ENCODE assay signal across 12 mouse cellular contexts in genomic region chr11:19811271-19811991, GRCm38 (mm10).
DNase-seq lines count a peak whose midpoint lies in the region; ATAC-seq and TF ChIP-seq lines count a peak whose summit lies in the region.
"Had no signal": no experiment of that assay in that cellular context is flagged by ENCODE, and none has a peak within 500 bp of the region (broad histone marks: within the 10 kb centered on the region; RNA-seq: fewer than 3 reads in every experiment).

No protein-coding gene starts in this region.

- no peak overlapping the region for H3K4me3 ChIP-seq in midbrain, embryonic 12.5 days
- H3K4me3 ChIP-seq in midbrain, postnatal 0 days (ENCODE audit: low read depth, low read length) = no peak overlapping the region
- no peak overlapping the region for H3K4me3 ChIP-seq in embryonic facial prominence, embryonic 14.5 days (ENCODE audit: low read depth, low read length)
- H3K4me3 ChIP-seq in midbrain, embryonic 13.5 days (replicated peaks) = no peak overlapping the region
- no peak overlapping the region for H3K4me3 ChIP-seq in cerebellum, adult 2 months (replicated peaks; ENCODE audit: insufficient read depth, low read depth, low read length)
- H3K4me3 ChIP-seq: limb, embryonic 12.5 days; neural tube, embryonic 12.5 days had no signal

- no peak for TF ChIP-seq POLR2A in cerebellum, adult 2 months (IDR thresholded peaks at IDR 0.05; ENCODE audit: borderline replicate concordance, insufficient read depth, low read length)

- H3K9ac ChIP-seq in midbrain, embryonic 12.5 days (replicated peaks) = no peak overlapping the region
- no peak overlapping the region for H3K9ac ChIP-seq in midbrain, postnatal 0 days (replicated peaks; ENCODE audit: low read length, poor library complexity, severe bottlenecking)
- no peak overlapping the region for H3K9ac ChIP-seq in embryonic facial prominence, embryonic 14.5 days (ENCODE audit: low read depth, low read length)
- H3K9ac ChIP-seq in midbrain, embryonic 13.5 days (replicated peaks) = no peak overlapping the region
- H3K9ac ChIP-seq: limb, embryonic 12.5 days; neural tube, embryonic 12.5 days had no signal

- DNase-seq in heart, adult 11 months = peak; percentile 37
- no peak for DNase-seq in heart, adult 9 months (ENCODE audit: low spot score in 2 of 2)
- DNase-seq in midbrain, postnatal 0 days (ENCODE audit: low spot score) = no peak
- no peak for DNase-seq in embryonic facial prominence, embryonic 14.5 days (ENCODE audit: low spot score)
- DNase-seq in cerebellum, adult 2 months = no peak
- no peak for DNase-seq in ovary, postnatal 36 days (ENCODE audit: low spot score)
- DNase-seq: cerebellum, adult 11 months; kidney, adult 8-10 months had no signal

- WGBS in midbrain, embryonic 12.5 days = 15% methylated on average over 10 of the region's 12 CpGs
- WGBS in midbrain, postnatal 0 days = 24% methylated on average over 11 of the region's 12 CpGs
- WGBS in embryonic facial prominence, embryonic 14.5 days = 23% methylated on average over 12 of the region's 12 CpGs
- 14% methylated on average over 12 of the region's 12 CpGs for WGBS in midbrain, embryonic 13.5 days
- WGBS in cerebellum, adult 2 months = 48% methylated on average over 12 of the region's 12 CpGs

- ATAC-seq in midbrain, embryonic 12.5 days (ENCODE audit: low FRiP score, low read depth) = no peak
- no peak for ATAC-seq in midbrain, postnatal 0 days (ENCODE audit: low FRiP score)
- ATAC-seq in embryonic facial prominence, embryonic 14.5 days (ENCODE audit: low read depth) = no peak
- peak; percentile 48; the same call in 1 of the 2 replicates for ATAC-seq in midbrain, embryonic 13.5 days

- no peaks in the 10 kb centered on the region for H3K9me3 ChIP-seq in midbrain, embryonic 12.5 days
- H3K9me3 ChIP-seq in midbrain, postnatal 0 days (ENCODE audit: low read length) = no peaks in the 10 kb centered on the region
- no peaks in the 10 kb centered on the region for H3K9me3 ChIP-seq in embryonic facial prominence, embryonic 14.5 days (ENCODE audit: control insufficient read depth, low read length)
- 0 out of 2 replicates have a peak, but pooled peaks cover 4% of the 10 kb centered on the region for H3K9me3 ChIP-seq in midbrain, embryonic 13.5 days
- H3K9me3 ChIP-seq: neural tube, embryonic 12.5 days had no signal

- H3K4me2 ChIP-seq in midbrain, embryonic 12.5 days (replicated peaks) = peak overlapping the region; percentile 25; the same call in 1 of the 2 replicates
- H3K4me2 ChIP-seq in midbrain, postnatal 0 days (ENCODE audit: low read depth, low read length, poor library complexity, severe bottlenecking) = no peak overlapping the region
- 0 out of 2 replicates have a peak overlapping the region, but pooled peaks have one; percentile 2 for H3K4me2 ChIP-seq in embryonic facial prominence, embryonic 14.5 days (ENCODE audit: low read depth, low read length)
- peak overlapping the region; percentile 22; the same call in 1 of the 2 replicates for H3K4me2 ChIP-seq in midbrain, embryonic 13.5 days (replicated peaks)
- H3K4me2 ChIP-seq: limb, embryonic 12.5 days; neural tube, embryonic 12.5 days had no signal

- no peaks in the 10 kb centered on the region for H3K27me3 ChIP-seq in midbrain, embryonic 12.5 days
- no peaks in the 10 kb centered on the region; the same call in 1 of the 2 replicates for H3K27me3 ChIP-seq in midbrain, postnatal 0 days (ENCODE audit: insufficient read depth, low read length)
- no peaks in the 10 kb centered on the region for H3K27me3 ChIP-seq in embryonic facial prominence, embryonic 14.5 days (replicated peaks; ENCODE audit: control insufficient read depth, insufficient read depth, low read length)
- no peaks in the 10 kb centered on the region for H3K27me3 ChIP-seq in midbrain, embryonic 13.5 days
- no peaks in the 10 kb centered on the region for H3K27me3 ChIP-seq in cerebellum, adult 2 months (ENCODE audit: control insufficient read depth, insufficient read depth, low read length)
- H3K27me3 ChIP-seq: neural tube, embryonic 12.5 days had no signal

- H3K36me3 ChIP-seq in midbrain, embryonic 12.5 days = no peaks in the 10 kb centered on the region
- H3K36me3 ChIP-seq in midbrain, postnatal 0 days (ENCODE audit: insufficient read depth, low read length) = no peaks in the 10 kb centered on the region
- H3K36me3 ChIP-seq in embryonic facial prominence, embryonic 14.5 days (ENCODE audit: control insufficient read depth, insufficient read depth, low read length) = no peaks in the 10 kb centered on the region
- H3K36me3 ChIP-seq in midbrain, embryonic 13.5 days = no peaks in the 10 kb centered on the region
- H3K36me3 ChIP-seq: limb, embryonic 12.5 days; neural tube, embryonic 12.5 days had no signal

- no peak for TF ChIP-seq CTCF in midbrain, postnatal 0 days (IDR thresholded peaks at IDR 0.05)
- no peak for TF ChIP-seq CTCF in cerebellum, adult 2 months (IDR thresholded peaks at IDR 0.05; ENCODE audit: borderline replicate concordance, insufficient read depth, low read depth, low read length)

- no peak overlapping the region for H3K27ac ChIP-seq in midbrain, embryonic 12.5 days (replicated peaks)
- H3K27ac ChIP-seq in midbrain, postnatal 0 days (ENCODE audit: low read depth, low read length) = no peak overlapping the region
- no peak overlapping the region for H3K27ac ChIP-seq in embryonic facial prominence, embryonic 14.5 days (replicated peaks; ENCODE audit: low read depth, low read length)
- no peak overlapping the region for H3K27ac ChIP-seq in midbrain, embryonic 13.5 days
- no peak overlapping the region for H3K27ac ChIP-seq in cerebellum, adult 2 months (ENCODE audit: insufficient read depth, low read length)
- H3K27ac ChIP-seq: limb, embryonic 12.5 days; neural tube, embryonic 12.5 days had no signal

- 0 out of 2 replicates have a peak, but pooled peaks cover 13% of the 10 kb centered on the region for H3K4me1 ChIP-seq in midbrain, embryonic 12.5 days
- H3K4me1 ChIP-seq in midbrain, postnatal 0 days (ENCODE audit: insufficient read depth, low read length) = no peaks in the 10 kb centered on the region
- no peaks in the 10 kb centered on the region for H3K4me1 ChIP-seq in embryonic facial prominence, embryonic 14.5 days (ENCODE audit: control insufficient read depth, insufficient read depth, low read length)
- peaks cover 9% of the 10 kb centered on the region for H3K4me1 ChIP-seq in midbrain, embryonic 13.5 days (replicated peaks)
- H3K4me1 ChIP-seq in cerebellum, adult 2 months (ENCODE audit: control insufficient read depth, insufficient read depth, low read length) = no peaks in the 10 kb centered on the region
